Mouse (Mus musculus) forebrain, postnatal 0 days (tissue): ENCODE results near the gene Gm13539. TPM values are rescaled to one million over a fixed set of nuclear protein-coding genes. Genes with fewer than 3 reads are reported as not detected.

ENCODE experiments used
- ATAC-seq: fragments of 200-750 bp; cut with Nextera tagmentation; 2 replicates; pipeline ENCODE4 v1.8.0; 2017; ENCODE audit warnings: mild to moderate bottlenecking, moderate library complexity
- DNase-seq: peaks from one replicate; pipeline ENCODE4 v3.0.0-alpha.2; 2015
- H3K27ac ChIP-seq: fragments of 300-500 bp; sonication (generic); 2 replicates; pipeline ENCODE4 v1.5.1; 2014; ENCODE audit warnings: low read depth, mild to moderate bottlenecking, antibody characterized with exemption, low read length, moderate library complexity, mixed read lengths
- H3K27me3 ChIP-seq: fragments of 300-500 bp; sonication (generic); 2 replicates; pipeline ENCODE4 v1.6.1; 2014; ENCODE audit warnings: mild to moderate bottlenecking, low read length, mixed read lengths; ENCODE audit not compliant: insufficient read depth
- H3K36me3 ChIP-seq: fragments of 300-500 bp; sonication (generic); 2 replicates; pipeline ENCODE4 v1.6.1; 2014; ENCODE audit warnings: mild to moderate bottlenecking, moderate library complexity; ENCODE audit not compliant: insufficient read depth
- H3K4me1 ChIP-seq: fragments of 300-500 bp; sonication (generic); 2 replicates; pipeline ENCODE4 v1.6.1; 2014; ENCODE audit warnings: antibody characterized with exemption; ENCODE audit not compliant: insufficient read depth
- H3K4me2 ChIP-seq: fragments of 300-500 bp; sonication (generic); 2 replicates; pipeline ENCODE4 v1.6.1; 2014; ENCODE audit warnings: low read depth, mild to moderate bottlenecking, moderate library complexity
- H3K4me3 ChIP-seq: fragments of 300-500 bp; sonication (generic); 2 replicates; pipeline ENCODE4 v1.5.1; 2014; ENCODE audit warnings: low read depth, low read length, mixed read lengths
- H3K9ac ChIP-seq: fragments of 300-500 bp; sonication (generic); 2 replicates; pipeline ENCODE4 v1.6.1; 2014; ENCODE audit warnings: mild to moderate bottlenecking
- H3K9me3 ChIP-seq: fragments of 300-500 bp; sonication (generic); 2 replicates; pipeline ENCODE4 v1.6.1; 2016; ENCODE audit warnings: low read length
- CTCF ChIP-seq: sonication (generic); IDR thresholded peaks from 2 replicates; pipeline ENCODE4 v1.5.1; 2016; ENCODE audit warnings: antibody characterized with exemption, control low read depth, low read depth
- WGBS: fragments of 180-500 bp; shearing (Covaris S2); extraction: QIAGEN DNeasy Blood & Tissue Kit; methylation state at CpG from one replicate; pipeline ENCODE4 v1.1.7; 2014; 5-methylcytosine and 5-hydroxymethylcytosine counted together
- polyA plus RNA-seq: library from polyadenylated mRNA; unstranded; fragments of >200 nt; fragmentation: Nextera tagmentation; extraction: Ambion mirVana; gene quantifications from 2 replicates; pipeline ENCODE4 v1.2.1, GENCODE M21; 2015
- total RNA-seq: library from RNA; depleted of rRNA; stranded (reverse); fragments of >200 nt; gene quantifications from 2 replicates; pipeline ENCODE4 v1.2.3, GENCODE M21; 2014; rRNA removed

The Gm13539 gene
- total and polyA plus RNA-seq, 2 experiments from 2014 or later, result not detected

DNA sequence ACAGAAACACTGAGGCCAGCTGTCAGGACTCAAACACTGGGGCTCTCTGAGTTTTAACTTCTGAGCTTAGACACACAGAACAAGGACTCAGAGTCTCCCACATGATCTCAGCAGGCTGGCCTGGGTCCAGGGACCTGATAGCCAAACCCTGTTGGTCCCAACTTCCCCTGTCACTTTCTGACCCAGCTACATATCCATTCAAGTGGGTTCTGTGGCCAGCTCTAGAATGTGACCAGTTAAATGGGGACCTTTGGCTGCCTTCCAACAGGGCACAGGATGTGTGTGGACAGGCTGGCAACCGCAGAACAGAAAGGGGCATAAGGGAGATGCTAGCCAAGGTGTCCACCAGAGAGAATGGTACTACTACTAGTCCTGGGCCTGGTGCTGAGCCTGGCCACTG is 40.7 kb downstream of the Gm13539 start, which contains the start of gene Lcn9:
Lcn9 (plus strand) TSS at position 348 of the 400 bp plus-strand sequence.
- TF ChIP-seq CTCF, result no peak
- 66% methylated on average over 1 of the region's 1 CpGs for WGBS
- Histone ChIP-seq H3K27ac (no peak within 1 kb of the TSS), H3K4me3 (no peak within 1 kb of the TSS), H3K4me1 (no peaks in the 10 kb centered on the region), H3K36me3 (no peaks in the 10 kb centered on the region), H3K4me2 (no peak within 1 kb of the TSS), H3K9me3 (no peaks in the 10 kb centered on the region), H3K9ac (no peak within 1 kb of the TSS), H3K27me3 (no peaks in the 10 kb centered on the region)
- DNase-seq, result no peak
- no peak for ATAC-seq

DNA sequence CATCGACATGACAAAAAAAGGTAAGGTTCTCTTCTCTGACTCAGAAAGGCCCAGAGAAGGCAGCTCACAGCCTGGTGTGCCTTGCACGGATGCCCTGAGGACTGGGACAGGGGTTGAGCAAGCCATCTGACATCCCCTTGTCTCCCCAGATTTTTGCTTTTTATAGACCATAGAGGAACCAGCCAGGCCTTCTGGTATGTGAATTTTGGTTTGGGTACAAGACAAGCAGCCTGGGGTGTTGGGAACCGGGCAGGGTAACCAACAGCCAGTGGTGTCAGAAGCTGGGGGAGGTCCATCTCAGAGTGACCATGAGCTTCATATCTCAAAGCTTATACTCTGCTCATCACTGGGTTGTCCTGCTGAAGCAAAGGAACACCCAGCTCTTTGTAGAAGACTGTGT is 42.7 kb downstream of the Gm13539 start:
- ATAC-seq (no peak), DNase-seq (no peak)

DNA sequence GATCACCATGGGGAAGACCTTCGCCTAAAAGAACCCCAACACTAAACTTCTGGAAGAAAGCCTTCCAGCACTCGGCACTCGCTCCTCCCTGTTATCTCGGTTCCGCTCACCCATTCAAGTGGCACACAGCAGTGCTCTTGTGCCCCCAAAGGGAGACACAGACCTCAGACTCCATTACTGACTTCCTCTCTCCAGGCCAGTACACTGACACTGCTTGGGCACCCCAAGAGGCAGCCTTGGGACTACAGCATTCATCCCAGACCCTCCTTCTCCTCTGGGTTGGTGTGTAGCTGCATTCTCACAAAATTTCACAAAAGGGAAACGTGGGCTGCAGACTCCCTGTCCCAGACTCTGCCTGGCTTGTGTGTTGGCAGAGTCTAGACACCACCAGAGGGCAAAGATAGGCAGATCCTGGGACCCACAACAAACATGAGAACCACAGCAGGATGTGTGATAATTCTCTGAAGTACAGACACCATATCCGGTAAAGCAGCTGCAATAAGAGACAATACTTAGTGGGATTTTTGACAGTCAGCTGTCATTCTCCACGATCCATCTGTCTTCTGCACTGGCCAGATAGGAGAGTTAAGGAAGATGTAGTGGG is 46.4 kb downstream of the Gm13539 start:
- H3K4me3 ChIP-seq, result no peak overlapping the region

More for the DNA sequence above, 42.7 kb downstream of the Gm13539 start:
- H3K9ac ChIP-seq, result no peak overlapping the region
- H3K4me1 ChIP-seq, result no peaks in the 10 kb centered on the region
- TF ChIP-seq CTCF, result no peak
- H3K4me2 ChIP-seq, result no peak overlapping the region
- no peak overlapping the region for H3K4me3 ChIP-seq
- no peaks in the 10 kb centered on the region for H3K9me3 ChIP-seq
- H3K36me3 ChIP-seq, result no peaks in the 10 kb centered on the region
- H3K27me3 ChIP-seq, result no peaks in the 10 kb centered on the region
- WGBS, result 89% methylated on average over 3 of the region's 3 CpGs
- no peak overlapping the region for H3K27ac ChIP-seq

DNA sequence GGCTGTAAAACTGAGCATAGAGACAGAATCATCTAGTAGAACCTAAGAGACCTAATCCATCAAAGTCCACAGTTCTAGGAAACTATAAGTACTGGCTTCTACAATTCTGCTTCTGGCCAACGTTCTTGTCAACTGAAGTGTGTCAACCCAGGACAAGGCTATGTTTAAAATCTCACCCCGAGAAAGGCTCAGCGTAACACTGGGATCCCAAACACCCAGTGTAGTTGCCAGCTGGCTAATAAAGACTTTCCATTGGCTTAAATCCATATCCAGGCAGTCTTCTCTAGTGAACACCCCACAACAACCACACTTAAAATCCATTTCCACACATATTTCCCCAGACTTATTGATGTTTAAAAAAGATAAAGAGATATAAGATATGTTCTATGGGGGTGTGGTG is 48.7 kb downstream of the Gm13539 start:
- H3K27ac ChIP-seq, result no peak overlapping the region
- DNase-seq, result peak; percentile 8
- no peaks in the 10 kb centered on the region for H3K36me3 ChIP-seq
- H3K27me3 ChIP-seq, result no peaks in the 10 kb centered on the region
- no peak overlapping the region for H3K4me3 ChIP-seq
- 52% methylated on average over 3 of the region's 3 CpGs for WGBS
- H3K4me1 ChIP-seq, result no peaks in the 10 kb centered on the region
- H3K9ac ChIP-seq, result no peak overlapping the region
- TF ChIP-seq CTCF, result no peak
- H3K4me2 ChIP-seq, result no peak overlapping the region
- H3K9me3 ChIP-seq, result no peaks in the 10 kb centered on the region
- no peak for ATAC-seq

More for the DNA sequence above, 46.4 kb downstream of the Gm13539 start:
- Histone ChIP-seq H3K27ac (no peak overlapping the region), H3K27me3 (no peaks in the 10 kb centered on the region), H3K4me2 (no peak overlapping the region), H3K36me3 (no peaks in the 10 kb centered on the region), H3K9ac (no peak overlapping the region), H3K4me1 (no peaks in the 10 kb centered on the region), H3K9me3 (no peaks in the 10 kb centered on the region)
- ATAC-seq (no peak), DNase-seq (no peak)
- TF ChIP-seq CTCF, result no peak
- 78% methylated on average over 8 of the region's 8 CpGs for WGBS

DNA sequence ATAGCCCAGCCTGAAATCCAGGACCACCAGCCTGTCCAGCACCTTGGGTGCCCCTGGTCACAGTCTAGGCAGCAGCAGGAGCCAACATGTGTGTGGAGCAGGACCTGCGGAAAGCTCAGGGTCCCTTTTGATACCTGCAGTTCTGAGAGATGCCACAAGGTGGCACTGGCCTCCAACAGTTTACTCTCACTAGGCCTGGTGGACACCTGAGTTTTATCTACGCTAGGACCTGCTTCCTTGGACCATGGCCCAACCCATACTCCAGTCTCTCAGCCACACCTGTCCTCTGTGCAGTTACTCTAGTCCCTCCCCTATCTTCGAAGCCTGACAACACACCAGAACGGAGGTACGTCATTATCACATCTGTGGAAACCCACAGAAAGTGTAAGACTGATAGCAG is 54.2 kb downstream of the Gm13539 start:
- WGBS, result 43% methylated on average over 5 of the region's 5 CpGs
- ATAC-seq (peak; percentile 73), DNase-seq (peak; percentile 86)

More for the DNA sequence above, 54.2 kb downstream of the Gm13539 start:
- Histone ChIP-seq H3K36me3 (no peaks in the 10 kb centered on the region), H3K4me2 (no peak overlapping the region), H3K9me3 (no peaks in the 10 kb centered on the region), H3K27ac (no peak overlapping the region), H3K27me3 (no peaks in the 10 kb centered on the region), H3K4me1 (no peaks in the 10 kb centered on the region), H3K4me3 (no peak overlapping the region), H3K9ac (no peak overlapping the region)
- TF ChIP-seq CTCF, result peak; percentile 97

Other genes with a start within 250 kb of the Gm13539 start
- gene Traf2, start 235.3 kb upstream of the Gm13539 start, total RNA-seq, result 8.0 and 9.6 TPM in 2 replicates
- gene Traf2, start 235.3 kb upstream of the Gm13539 start, polyA plus RNA-seq, result 7.8 and 9.2 TPM in 2 replicates
- gene Edf1, start 224.4 kb upstream of the Gm13539 start, total RNA-seq, result 151 and 174 TPM in 2 replicates
- 368 and 392 TPM in 2 replicates for gene Edf1, start 224.4 kb upstream of the Gm13539 start, polyA plus RNA-seq
- gene Mamdc4, start 207.4 kb upstream of the Gm13539 start, total RNA-seq, result 1.0 and 9.0 TPM in 2 replicates
- gene Mamdc4, start 207.4 kb upstream of the Gm13539 start, polyA plus RNA-seq, result 0.21 and 0.26 TPM in 2 replicates
- gene Phpt1, start 207.0 kb upstream of the Gm13539 start, total RNA-seq, result 33.7 and 43.2 TPM in 2 replicates
- gene Phpt1, start 207.0 kb upstream of the Gm13539 start, polyA plus RNA-seq, result 171 and 185 TPM in 2 replicates
- 13.5 and 16.0 TPM in 2 replicates for gene Ajm1, start 200.5 kb upstream of the Gm13539 start, total RNA-seq
- gene Ajm1, start 200.5 kb upstream of the Gm13539 start, polyA plus RNA-seq, result 11.3 and 13.7 TPM in 2 replicates
- gene Rabl6, start 173.7 kb upstream of the Gm13539 start, total RNA-seq, result 68.2 and 79.3 TPM in 2 replicates
- gene Rabl6, start 173.7 kb upstream of the Gm13539 start, polyA plus RNA-seq, result 51.8 and 54.9 TPM in 2 replicates
- gene Ccdc183, start 164.6 kb upstream of the Gm13539 start, total RNA-seq, result not detected in 2 replicates
- gene Ccdc183, start 164.6 kb upstream of the Gm13539 start, polyA plus RNA-seq, result 0.36 TPM in 2 replicates
- gene Tmem141, start 160.3 kb upstream of the Gm13539 start, total RNA-seq, result 39.4 and 49.5 TPM in 2 replicates
- 41.9 and 42.7 TPM in 2 replicates for gene Tmem141, start 160.3 kb upstream of the Gm13539 start, polyA plus RNA-seq
- 3.3 and 4.7 TPM in 2 replicates for gene Fcna, start 154.2 kb upstream of the Gm13539 start, total RNA-seq
- gene Fcna, start 154.2 kb upstream of the Gm13539 start, polyA plus RNA-seq, result 5.2 and 6.7 TPM in 2 replicates
- gene Lcn8, start 129.1 kb upstream of the Gm13539 start, total RNA-seq, result not detected in 2 replicates
- gene Lcn8, start 129.1 kb upstream of the Gm13539 start, polyA plus RNA-seq, result not detected in 2 replicates
- not detected in 2 replicates for gene Lcn5, start 124.3 kb upstream of the Gm13539 start, total RNA-seq
- gene Lcn5, start 124.3 kb upstream of the Gm13539 start, polyA plus RNA-seq, result not detected in 2 replicates
- not detected in 2 replicates for gene Lcn6, start 105.5 kb upstream of the Gm13539 start, total RNA-seq
- not detected in 2 replicates for gene Lcn6, start 105.5 kb upstream of the Gm13539 start, polyA plus RNA-seq
- not detected in 2 replicates for gene Lcn10, start 99.5 kb upstream of the Gm13539 start, total RNA-seq
- gene Lcn10, start 99.5 kb upstream of the Gm13539 start, polyA plus RNA-seq, result not detected in 2 replicates
- gene Obp2a, start 82.2 kb upstream of the Gm13539 start, total RNA-seq, result not detected in 2 replicates
- not detected in 2 replicates for gene Obp2a, start 82.2 kb upstream of the Gm13539 start, polyA plus RNA-seq
- gene Bmyc, start 75.5 kb upstream of the Gm13539 start, total RNA-seq, result 43.4 and 50.5 TPM in 2 replicates
- 194 and 195 TPM in 2 replicates for gene Bmyc, start 75.5 kb upstream of the Gm13539 start, polyA plus RNA-seq
- not detected in 2 replicates for gene Obp2b, start 45.2 kb upstream of the Gm13539 start, total RNA-seq
- not detected in 2 replicates for gene Obp2b, start 45.2 kb upstream of the Gm13539 start, polyA plus RNA-seq
- not detected in 2 replicates for gene Lcn3, start 16.7 kb upstream of the Gm13539 start, total RNA-seq
- gene Lcn3, start 16.7 kb upstream of the Gm13539 start, polyA plus RNA-seq, result not detected in 2 replicates
- not detected in 2 replicates for gene Lcn11, start 5.2 kb upstream of the Gm13539 start, total RNA-seq
- gene Lcn11, start 5.2 kb upstream of the Gm13539 start, polyA plus RNA-seq, result not detected in 2 replicates
- gene Glt6d1, start 33.6 kb downstream of the Gm13539 start, total RNA-seq, result not detected in 2 replicates
- not detected in 2 replicates for gene Glt6d1, start 33.6 kb downstream of the Gm13539 start, polyA plus RNA-seq
- not detected in 2 replicates for gene Lcn9, start 40.9 kb downstream of the Gm13539 start, total RNA-seq
- gene Lcn9, start 40.9 kb downstream of the Gm13539 start, polyA plus RNA-seq, result not detected in 2 replicates
- gene Sohlh1, start 65.0 kb downstream of the Gm13539 start, total RNA-seq, result not detected in 2 replicates
- not detected in 2 replicates for gene Sohlh1, start 65.0 kb downstream of the Gm13539 start, polyA plus RNA-seq
- 27.1 and 35.6 TPM in 2 replicates for gene Kcnt1, start 81.5 kb downstream of the Gm13539 start, total RNA-seq
- 8.1 and 11.2 TPM in 2 replicates for gene Kcnt1, start 81.5 kb downstream of the Gm13539 start, polyA plus RNA-seq
- gene Camsap1, start 201.0 kb downstream of the Gm13539 start, total RNA-seq, result 132 and 140 TPM in 2 replicates
- gene Camsap1, start 201.0 kb downstream of the Gm13539 start, polyA plus RNA-seq, result 50.4 and 60.0 TPM in 2 replicates
- gene Ubac1, start 239.5 kb downstream of the Gm13539 start, total RNA-seq, result 121 and 126 TPM in 2 replicates
- 139 and 150 TPM in 2 replicates for gene Ubac1, start 239.5 kb downstream of the Gm13539 start, polyA plus RNA-seq